Comparison of ENCODE assay signal across 11 mouse cellular contexts in genomic region chr1:153697581-153698251, GRCm38 (mm10). TPM values are rescaled to one million over a fixed set of nuclear protein-coding genes. Genes with fewer than 3 reads are reported as not detected.
DNase-seq lines count a peak whose midpoint lies in the region; ATAC-seq lines count a peak whose summit lies in the region.
"Had no signal": no experiment of that assay in that cellular context is flagged by ENCODE, and none has a peak within 500 bp of the region (broad histone marks: within the 10 kb centered on the region; RNA-seq: fewer than 3 reads in every experiment).

No protein-coding gene starts in this region.

- no peak overlapping the region for H3K4me3 ChIP-seq in liver, embryonic 13.5 days (replicated peaks)

- H3K36me3 ChIP-seq in liver, embryonic 13.5 days, result no peaks in the 10 kb centered on the region

- H3K9ac ChIP-seq in liver, embryonic 13.5 days, result no peak overlapping the region

- H3K4me1 ChIP-seq in liver, embryonic 13.5 days (replicated peaks), result no peaks in the 10 kb centered on the region

- ATAC-seq in liver, embryonic 13.5 days (ENCODE audit: low read depth), result peak; percentile 20; the same call in 1 of the 2 replicates
- ATAC-seq in monocyte, adult 5-6 weeks (replicated peaks; ENCODE audit: insufficient number of reproducible peaks, low FRiP score, low TSS enrichment, poor library complexity, severe bottlenecking), result no peak

- no peaks in the 10 kb centered on the region for H3K9me3 ChIP-seq in liver, embryonic 13.5 days (replicated peaks)

- H3K27me3 ChIP-seq in liver, embryonic 13.5 days, result no peaks in the 10 kb centered on the region

- no peak overlapping the region for H3K4me2 ChIP-seq in liver, embryonic 13.5 days

- DNase-seq in kidney, adult 11 months, result peak; percentile 15
- no peak for DNase-seq in kidney, adult 9 months
- DNase-seq in Muller cell, postnatal 12 days (ENCODE audit: inconsistent ontology term), result peak; percentile 49
- peak; percentile 69 to 81 for DNase-seq in cerebellum, postnatal 25 days
- DNase-seq in liver, embryonic 13.5 days, result no peak
- DNase-seq in spleen, postnatal 14 days (ENCODE audit: low spot score in 2 of 2), result no peak
- DNase-seq in adrenal gland, adult 2 months, result no peak
- DNase-seq: adrenal gland, postnatal 36 days; gastrocnemius, postnatal 36 days; lung, postnatal 14 days had no signal

- 73% methylated on average over 16 of the region's 16 CpGs for WGBS in liver, embryonic 13.5 days (ENCODE audit: insufficient replicate concordance)

- H3K27ac ChIP-seq in liver, embryonic 13.5 days, result no peak overlapping the region

RNA-seq across cellular contexts. Expression of gene Rgs16, which starts 42.4 kb away (rescaled TPM):
- polyA plus RNA-seq in liver, embryonic 13.5 days (2015; fragmentation: Nextera tagmentation; extraction: Ambion mirVana), result 0.39 and 0.56 TPM in 2 replicates
- 6.7 to 7.3 TPM (median 7.1 TPM) in 3 replicates for total RNA-seq in monocyte, adult 5-6 weeks (2017)
- 1 to 10 TPM; 2.1 to 4.5 TPM for total RNA-seq in adrenal gland, adult 2 months (2021)
- polyA plus RNA-seq in adrenal gland, adult 2 months (2012; rRNA removed), result 0.61 and 0.95 TPM in 2 replicates

RNA-seq across cellular contexts. Expression of gene Rgs8, which starts 44.9 kb away (rescaled TPM):
- polyA plus RNA-seq in liver, embryonic 13.5 days (2015; fragmentation: Nextera tagmentation; extraction: Ambion mirVana), result 0.07 and 0.09 TPM in 2 replicates
- not detected in 3 replicates for total RNA-seq in monocyte, adult 5-6 weeks (2017)
- under 1 TPM in 1 of 2 experiments, not detected in 1; 0.10 TPM for total RNA-seq in adrenal gland, adult 2 months (2021)
- polyA plus RNA-seq in adrenal gland, adult 2 months (2012; rRNA removed), result 0.02 TPM in 2 replicates

RNA-seq across cellular contexts. Expression of gene Rnasel, which starts 51.5 kb away (rescaled TPM):
- polyA plus RNA-seq in liver, embryonic 13.5 days (2015; fragmentation: Nextera tagmentation; extraction: Ambion mirVana), result 13.8 and 15.9 TPM in 2 replicates
- 53.3 to 72.4 TPM (median 55.1 TPM) in 3 replicates for total RNA-seq in monocyte, adult 5-6 weeks (2017)
- 10 to 100 TPM in 1 of 2 experiments, 1 to 10 TPM in 1; 9.7 to 13.2 TPM for total RNA-seq in adrenal gland, adult 2 months (2021)
- polyA plus RNA-seq in adrenal gland, adult 2 months (2012; rRNA removed), result 1.2 and 1.5 TPM in 2 replicates

Comparison
In these comparisons a context has a peak if more than half of its experiments do, and no peak if none do; other contexts are left out.
1. DNase-seq: peak in kidney, adult 11 months (single experiment), Muller cell, postnatal 12 days (single experiment) and cerebellum, postnatal 25 days (2 of 2); none in kidney, adult 9 months (single experiment), liver, embryonic 13.5 days (single experiment), spleen, postnatal 14 days (0 of 2) and adrenal gland, adult 2 months (single experiment).